Mouse (Mus musculus) lung, postnatal 0 days (tissue): ENCODE data around the gene Tepp. TPM values are rescaled to one million over a fixed set of nuclear protein-coding genes. Genes with fewer than 3 reads are reported as not detected.

Experiments used
- ATAC-seq: fragments of 200-750 bp; cut with Nextera tagmentation; 2 replicates; pipeline ENCODE4 v1.8.0; 2017; ENCODE audit warnings: moderate library complexity
- DNase-seq: peaks from one replicate; pipeline ENCODE4 v3.0.0-alpha.2; 2016; ENCODE audit warnings: low spot score
- H3K27ac ChIP-seq: fragments of 300-500 bp; sonication (generic); 2 replicates; pipeline ENCODE4 v1.5.1; 2014; ENCODE audit warnings: antibody characterized with exemption, mild to moderate bottlenecking, low read length, mixed read lengths
- H3K27me3 ChIP-seq: fragments of 300-500 bp; sonication (generic); replicated peaks from 2 replicates; pipeline ENCODE4 v1.6.1; 2014; ENCODE audit warnings: low read length, mixed read lengths; ENCODE audit not compliant: insufficient read depth
- H3K36me3 ChIP-seq: fragments of 300-500 bp; sonication (generic); 2 replicates; pipeline ENCODE4 v1.6.1; 2014; ENCODE audit warnings: low read length, mixed read lengths; ENCODE audit not compliant: insufficient read depth
- H3K4me1 ChIP-seq: fragments of 300-500 bp; sonication (generic); 2 replicates; pipeline ENCODE4 v1.6.1; 2014; ENCODE audit warnings: antibody characterized with exemption, low read depth, low read length, mixed read lengths; ENCODE audit not compliant: insufficient read depth
- H3K4me2 ChIP-seq: fragments of 300-500 bp; sonication (generic); replicated peaks from 2 replicates; pipeline ENCODE4 v1.6.1; 2014; ENCODE audit warnings: low read depth, mild to moderate bottlenecking, low read length, moderate library complexity, mixed read lengths
- H3K4me3 ChIP-seq: fragments of 300-500 bp; sonication (generic); 2 replicates; pipeline ENCODE4 v1.5.1; 2014; ENCODE audit warnings: low read depth, low read length
- H3K9ac ChIP-seq: fragments of 300-500 bp; sonication (generic); replicated peaks from 2 replicates; pipeline ENCODE4 v1.6.1; 2014; ENCODE audit warnings: low read depth, mild to moderate bottlenecking
- H3K9me3 ChIP-seq: fragments of 300-500 bp; sonication (generic); 2 replicates; pipeline ENCODE4 v1.6.1; 2016; ENCODE audit warnings: low read length, mixed read lengths
- CTCF ChIP-seq: IDR thresholded peaks from 2 replicates; pipeline ENCODE4 v1.5.1; 2016; ENCODE audit warnings: antibody characterized with exemption, mild to moderate bottlenecking
- EP300 ChIP-seq: IDR thresholded peaks from 2 replicates; pipeline ENCODE4 v1.6.1; 2016; ENCODE audit warnings: antibody characterized with exemption, mild to moderate bottlenecking, control low read depth
- WGBS: fragments of 180-500 bp; shearing (Covaris S2); extraction: QIAGEN DNeasy Blood & Tissue Kit; methylation state at CpG from one replicate; pipeline ENCODE4 v1.1.7; 2014; 5-methylcytosine and 5-hydroxymethylcytosine counted together
- polyA plus RNA-seq: library from polyadenylated mRNA; unstranded; fragments of >200 nt; fragmentation: Nextera tagmentation; extraction: Ambion mirVana; gene quantifications from 2 replicates; pipeline ENCODE4 v1.2.1, GENCODE M21; 2015

The Tepp gene
- polyA plus RNA-seq, 1 experiment from 2014 or later: 2.1 TPM

- Histone ChIP-seq H3K36me3 (peaks cover 15% of the 10 kb centered on the region), H3K27me3 (no peaks in the 10 kb centered on the region), H3K4me3 (peak overlapping the region; percentile 84), H3K27ac (peak overlapping the region; percentile 96), H3K4me1 (peaks cover 15% of the 10 kb centered on the region; the same call in 1 of the 2 replicates), H3K4me2 (peak overlapping the region; percentile 85), H3K9me3 (no peaks in the 10 kb centered on the region), H3K9ac (peak overlapping the region; percentile 86)
- peak; percentile 66 for DNase-seq
- TF ChIP-seq CTCF: no peak
- TF ChIP-seq EP300: no peak
- ATAC-seq: no peak
- 13% methylated on average over 21 of the region's 21 CpGs for WGBS
Observed at GRCm38 (mm10) chr8:95332437-95333199, 22.3 kb downstream of the Tepp start.

GRCm38 (mm10) chr8:95335706-95336105 lies 25.3 kb downstream of the Tepp start:
- no peak overlapping the region for H3K4me3 ChIP-seq
- WGBS: 89% methylated on average over 1 of the region's 1 CpGs
- H3K36me3 ChIP-seq: peaks cover 24% of the 10 kb centered on the region
- peaks cover 8% of the 10 kb centered on the region; the same call in 1 of the 2 replicates for H3K4me1 ChIP-seq
- H3K9ac ChIP-seq: no peak overlapping the region
- H3K27ac ChIP-seq: no peak overlapping the region
- ATAC-seq: no peak
- no peaks in the 10 kb centered on the region for H3K27me3 ChIP-seq
- no peaks in the 10 kb centered on the region for H3K9me3 ChIP-seq
- TF ChIP-seq EP300 (no peak), CTCF (no peak)
- DNase-seq: no peak
- H3K4me2 ChIP-seq: no peak overlapping the region

- no peak overlapping the region for H3K9ac ChIP-seq
- H3K27ac ChIP-seq: no peak overlapping the region
- no peaks in the 10 kb centered on the region for H3K27me3 ChIP-seq
- H3K36me3 ChIP-seq: peaks cover 25% of the 10 kb centered on the region
- no peak for TF ChIP-seq EP300
- TF ChIP-seq CTCF: no peak
- no peak overlapping the region for H3K4me2 ChIP-seq
- H3K4me3 ChIP-seq: no peak overlapping the region
- DNase-seq (no peak), ATAC-seq (no peak)
- no peaks in the 10 kb centered on the region for H3K9me3 ChIP-seq
- peaks cover 6% of the 10 kb centered on the region; the same call in 1 of the 2 replicates for H3K4me1 ChIP-seq
Observed at GRCm38 (mm10) chr8:95336363-95336762, 26.0 kb downstream of the Tepp start.

GRCm38 (mm10) chr8:95341721-95342120 lies 31.4 kb downstream of the Tepp start:
- Histone ChIP-seq H3K4me1 (no peaks in the 10 kb centered on the region), H3K4me3 (no peak overlapping the region), H3K9me3 (no peaks in the 10 kb centered on the region), H3K36me3 (peaks cover 35% of the 10 kb centered on the region), H3K4me2 (no peak overlapping the region), H3K27ac (no peak overlapping the region), H3K9ac (no peak overlapping the region), H3K27me3 (no peaks in the 10 kb centered on the region)
- TF ChIP-seq CTCF (no peak), EP300 (no peak)
- 65% methylated on average over 5 of the region's 5 CpGs for WGBS
- ATAC-seq (no peak), DNase-seq (no peak)

GRCm38 (mm10) chr8:95344668-95345067 lies 34.3 kb downstream of the Tepp start:
- TF ChIP-seq EP300 (no peak), CTCF (peak; percentile 33)
- no peak overlapping the region for H3K27ac ChIP-seq
- DNase-seq (no peak), ATAC-seq (no peak)
- WGBS: 77% methylated on average over 6 of the region's 6 CpGs
- no peaks in the 10 kb centered on the region for H3K9me3 ChIP-seq
- no peaks in the 10 kb centered on the region for H3K27me3 ChIP-seq
- H3K4me2 ChIP-seq: no peak overlapping the region
- H3K36me3 ChIP-seq: peaks cover 15% of the 10 kb centered on the region
- H3K9ac ChIP-seq: no peak overlapping the region
- H3K4me1 ChIP-seq: no peaks in the 10 kb centered on the region
- no peak overlapping the region for H3K4me3 ChIP-seq

GRCm38 (mm10) chr8:95346643-95347545 lies 36.5 kb downstream of the Tepp start:
- TF ChIP-seq EP300: no peak
- TF ChIP-seq CTCF: peak; percentile 83
- 0 out of 2 replicates have a peak, but pooled peaks have one; percentile 10 for ATAC-seq
- 28% methylated on average over 8 of the region's 8 CpGs for WGBS
- H3K36me3 ChIP-seq: peaks cover 9% of the 10 kb centered on the region; the same call in 1 of the 2 replicates
- no peak overlapping the region for H3K4me2 ChIP-seq
- no peaks in the 10 kb centered on the region for H3K27me3 ChIP-seq
- peaks cover 8% of the 10 kb centered on the region for H3K4me1 ChIP-seq
- no peak overlapping the region for H3K27ac ChIP-seq
- no peak overlapping the region for H3K9ac ChIP-seq
- DNase-seq: peak; percentile 75
- no peaks in the 10 kb centered on the region for H3K9me3 ChIP-seq
- H3K4me3 ChIP-seq: no peak overlapping the region
